Mouse (Mus musculus): ENCODE data around the gene Akt2. TPM values are rescaled to one million over a fixed set of nuclear protein-coding genes. Genes with fewer than 3 reads are reported as not detected.

Gene Akt2
- polyA plus RNA-seq, 1 experiment from 2014 or later = 117 TPM

DNA sequence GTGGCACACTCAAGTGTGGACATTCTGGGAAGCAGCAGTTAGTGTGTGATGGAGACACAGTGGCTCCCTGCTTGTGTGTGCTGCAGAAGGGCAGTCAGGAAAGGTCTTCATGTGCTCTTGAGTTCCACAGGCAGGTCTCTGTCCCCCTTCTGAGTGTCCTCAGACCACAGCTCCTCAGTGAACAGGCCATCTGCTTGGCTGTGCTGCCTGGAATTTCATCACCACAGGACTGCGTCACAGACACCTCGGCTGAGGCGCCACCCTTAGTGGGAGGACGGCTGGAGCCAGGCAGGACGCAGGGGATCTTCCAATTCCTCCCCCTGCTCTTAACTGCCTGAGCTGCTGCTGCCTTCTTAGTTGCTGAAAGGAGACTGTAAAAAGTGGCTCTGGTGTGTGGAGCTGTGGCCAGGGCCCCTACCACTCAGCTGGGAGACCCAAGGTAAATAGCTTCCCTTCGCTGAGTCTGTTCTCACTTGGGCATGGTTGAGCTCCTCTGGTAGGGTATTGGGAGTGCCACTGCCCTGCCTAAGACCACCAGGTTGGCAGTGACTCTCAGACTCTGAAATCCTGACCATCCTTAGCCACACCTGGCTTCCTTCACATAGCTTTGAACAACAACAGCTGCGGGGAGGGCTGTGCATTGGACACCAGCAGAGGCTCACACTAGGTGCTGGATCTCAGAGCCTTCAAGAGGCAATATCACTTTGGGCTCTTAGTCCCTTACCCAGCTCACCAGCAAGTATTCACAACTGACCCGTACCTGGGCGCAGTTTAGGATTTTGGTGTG is 14.3 kb downstream of the Akt2 start:
- Histone ChIP-seq H3K9ac (no peak overlapping the region), H3K36me3 (peaks cover 18% of the 10 kb centered on the region), H3K4me2 (replicated peaks) (no peak overlapping the region), H3K4me1 (peaks cover 56% of the 10 kb centered on the region), H3K27me3 (no peaks in the 10 kb centered on the region), H3K9me3 (replicated peaks) (no peaks in the 10 kb centered on the region), H3K4me3 (replicated peaks) (no peak overlapping the region), H3K27ac (replicated peaks) (peak overlapping the region; percentile 31; the same call in 1 of the 2 replicates)
- no peak for ATAC-seq (ENCODE audit: insufficient number of reproducible peaks, low FRiP score, low TSS enrichment, low read depth)
- WGBS = 68% methylated on average over 9 of the region's 9 CpGs

DNA sequence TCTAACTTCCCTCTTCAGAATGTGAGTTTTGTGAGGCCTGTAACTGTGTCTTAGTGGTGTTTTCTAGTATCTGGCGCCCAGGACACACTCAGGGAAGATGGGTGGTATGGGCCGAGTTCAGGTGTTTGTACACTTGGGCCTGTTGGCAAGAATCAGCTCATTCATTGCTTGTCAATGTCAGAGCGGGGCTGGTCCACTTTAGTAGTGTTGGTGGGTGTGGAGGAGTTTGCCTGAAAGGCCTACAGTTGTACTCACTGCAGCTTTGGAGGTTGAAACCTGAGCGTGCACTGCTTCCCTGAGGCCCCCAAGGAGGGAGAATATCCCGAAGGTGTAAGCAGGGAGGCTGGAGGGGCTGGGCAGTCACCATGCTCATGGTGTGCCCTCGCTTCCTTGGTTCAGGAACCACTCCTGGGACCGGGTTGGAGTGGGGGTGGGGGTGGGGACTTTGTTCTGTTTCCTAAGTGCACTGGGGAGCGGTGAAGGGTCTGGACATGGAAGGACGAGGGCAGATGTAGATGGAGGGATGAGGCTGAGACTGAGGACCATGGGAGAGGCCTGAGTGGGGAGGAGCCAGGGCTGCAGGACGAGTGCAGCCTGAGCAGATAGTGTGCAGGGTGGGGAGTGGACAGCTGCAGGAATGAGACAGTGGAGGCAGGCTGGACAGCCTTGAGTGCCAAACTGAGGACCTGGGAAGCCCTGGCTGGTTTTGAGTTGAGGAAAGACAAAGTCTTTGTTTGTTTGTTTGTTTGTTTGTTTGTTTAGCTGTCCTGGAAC is 15.3 kb downstream of the Akt2 start:
- H3K27ac ChIP-seq (replicated peaks) = peak overlapping the region; percentile 48
- H3K27me3 ChIP-seq = no peaks in the 10 kb centered on the region
- no peak overlapping the region for H3K4me2 ChIP-seq (replicated peaks)
- WGBS = 62% methylated on average over 10 of the region's 10 CpGs
- H3K36me3 ChIP-seq = peaks cover 18% of the 10 kb centered on the region
- peaks cover 47% of the 10 kb centered on the region for H3K4me1 ChIP-seq
- no peaks in the 10 kb centered on the region for H3K9me3 ChIP-seq (replicated peaks)
- no peak overlapping the region for H3K4me3 ChIP-seq (replicated peaks)
- H3K9ac ChIP-seq = no peak overlapping the region
- 0 out of 2 replicates have a peak, but pooled peaks have one; percentile 35 for ATAC-seq (ENCODE audit: insufficient number of reproducible peaks, low FRiP score, low TSS enrichment, low read depth)

DNA sequence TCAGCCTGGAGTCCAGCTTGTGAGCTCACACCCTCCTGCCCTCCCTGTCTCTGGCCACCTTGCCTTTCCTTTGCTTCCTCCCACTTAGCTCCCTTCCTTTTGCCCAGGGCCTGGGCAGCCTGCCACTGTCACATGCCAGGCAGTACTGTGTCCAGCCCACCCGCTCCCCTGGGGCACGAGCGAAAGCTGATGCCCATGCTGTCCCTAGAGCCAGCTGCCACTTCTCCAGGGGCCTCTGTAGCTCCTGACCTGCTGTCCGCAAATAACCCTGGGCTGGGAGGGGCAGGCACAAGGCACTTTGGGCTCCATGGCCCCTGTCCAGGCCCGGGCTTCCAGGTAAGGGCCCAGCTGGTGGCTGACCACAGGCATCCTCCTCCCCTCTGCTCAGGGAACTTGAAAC is 16.2 kb downstream of the Akt2 start:
- no peaks in the 10 kb centered on the region for H3K27me3 ChIP-seq
- WGBS = 76% methylated on average over 5 of the region's 5 CpGs
- H3K9ac ChIP-seq = no peak overlapping the region
- peaks cover 38% of the 10 kb centered on the region for H3K4me1 ChIP-seq
- no peak overlapping the region for H3K4me2 ChIP-seq (replicated peaks)
- H3K27ac ChIP-seq (replicated peaks) = peak overlapping the region; percentile 48
- no peak overlapping the region for H3K4me3 ChIP-seq (replicated peaks)
- H3K9me3 ChIP-seq (replicated peaks) = no peaks in the 10 kb centered on the region
- peak; percentile 56 for ATAC-seq (ENCODE audit: insufficient number of reproducible peaks, low FRiP score, low TSS enrichment, low read depth)
- H3K36me3 ChIP-seq = peaks cover 18% of the 10 kb centered on the region

DNA sequence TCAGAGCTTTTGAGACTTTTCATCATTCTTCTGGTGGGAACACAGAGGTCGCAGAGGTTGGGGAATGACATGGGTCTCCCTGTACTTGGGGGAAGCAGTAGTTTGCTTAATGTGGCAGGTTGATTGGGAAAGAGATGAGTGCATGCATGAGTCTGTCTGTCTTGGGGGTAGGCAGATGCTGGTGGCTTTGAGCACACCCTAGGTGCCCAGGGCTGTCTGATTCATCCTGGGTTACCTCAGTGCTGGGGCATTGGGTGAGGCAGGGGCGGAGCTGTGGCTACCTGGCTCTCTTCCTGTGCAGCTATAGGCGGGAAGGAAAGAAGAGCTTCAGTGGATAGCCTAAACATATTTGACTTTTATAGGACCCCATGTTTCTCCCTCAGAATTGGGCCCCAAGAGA is 16.8 kb downstream of the Akt2 start:
- ATAC-seq (ENCODE audit: insufficient number of reproducible peaks, low FRiP score, low TSS enrichment, low read depth) = no peak
- WGBS = 78% methylated on average over 3 of the region's 3 CpGs
- H3K27me3 ChIP-seq = no peaks in the 10 kb centered on the region
- no peak overlapping the region for H3K4me2 ChIP-seq (replicated peaks)
- H3K27ac ChIP-seq (replicated peaks) = peak overlapping the region; percentile 48
- H3K9ac ChIP-seq = no peak overlapping the region
- peaks cover 18% of the 10 kb centered on the region for H3K36me3 ChIP-seq
- peaks cover 35% of the 10 kb centered on the region for H3K4me1 ChIP-seq
- H3K9me3 ChIP-seq (replicated peaks) = no peaks in the 10 kb centered on the region
- H3K4me3 ChIP-seq (replicated peaks) = no peak overlapping the region

DNA sequence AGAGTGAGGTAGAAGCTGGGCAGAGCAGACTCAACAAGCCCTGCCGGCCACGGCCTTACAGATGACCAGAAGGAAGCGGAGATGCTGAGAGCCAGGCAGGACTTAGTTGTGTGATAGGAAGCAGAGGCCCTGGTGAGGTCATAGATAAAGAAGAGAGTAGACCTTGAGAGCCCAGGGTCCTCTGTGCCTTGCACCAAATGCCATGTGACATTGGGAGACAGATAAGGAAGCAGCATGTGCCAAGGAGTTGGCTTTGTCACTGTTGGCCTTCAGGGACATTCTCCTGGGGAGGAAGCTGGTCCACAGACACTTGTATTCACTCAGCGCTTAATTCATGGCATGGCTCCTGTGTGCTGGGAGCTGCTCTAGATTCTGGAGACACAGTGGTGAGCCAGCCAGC is 17.9 kb downstream of the Akt2 start:
- Histone ChIP-seq H3K27me3 (no peaks in the 10 kb centered on the region), H3K4me1 (peaks cover 32% of the 10 kb centered on the region), H3K4me3 (replicated peaks) (no peak overlapping the region), H3K9ac (no peak overlapping the region), H3K4me2 (replicated peaks) (no peak overlapping the region), H3K27ac (replicated peaks) (no peak overlapping the region), H3K9me3 (replicated peaks) (no peaks in the 10 kb centered on the region), H3K36me3 (peaks cover 18% of the 10 kb centered on the region)
- no peak for ATAC-seq (ENCODE audit: insufficient number of reproducible peaks, low FRiP score, low TSS enrichment, low read depth)
- WGBS = 96% methylated on average over 4 of the region's 4 CpGs

DNA sequence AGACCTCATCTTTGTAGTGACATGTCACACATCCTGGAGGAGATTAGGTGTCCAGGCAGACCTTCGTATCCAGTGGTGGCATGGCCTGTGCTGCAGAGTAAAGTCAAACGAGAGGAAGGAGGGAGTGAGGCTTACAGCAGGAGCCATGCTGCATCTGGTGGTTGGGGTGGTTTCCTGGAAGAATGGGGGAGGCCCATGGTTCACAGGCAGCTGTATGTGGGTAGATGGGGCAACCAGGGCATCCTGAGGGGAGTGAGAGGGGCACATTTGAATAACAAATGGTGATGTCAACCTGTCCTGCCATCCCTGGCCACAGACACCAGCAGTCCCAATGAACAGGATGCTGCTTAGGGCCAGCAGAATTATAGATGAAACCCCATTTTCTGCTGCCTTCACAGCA is 18.3 kb downstream of the Akt2 start:
- Histone ChIP-seq H3K4me2 (replicated peaks) (no peak overlapping the region), H3K27me3 (no peaks in the 10 kb centered on the region), H3K36me3 (peaks cover 18% of the 10 kb centered on the region), H3K4me1 (peaks cover 32% of the 10 kb centered on the region), H3K27ac (replicated peaks) (no peak overlapping the region; the same call in 1 of the 2 replicates), H3K9ac (no peak overlapping the region), H3K4me3 (replicated peaks) (no peak overlapping the region), H3K9me3 (replicated peaks) (no peaks in the 10 kb centered on the region)
- WGBS = 86% methylated on average over 2 of the region's 2 CpGs
- ATAC-seq (ENCODE audit: insufficient number of reproducible peaks, low FRiP score, low TSS enrichment, low read depth) = no peak

DNA sequence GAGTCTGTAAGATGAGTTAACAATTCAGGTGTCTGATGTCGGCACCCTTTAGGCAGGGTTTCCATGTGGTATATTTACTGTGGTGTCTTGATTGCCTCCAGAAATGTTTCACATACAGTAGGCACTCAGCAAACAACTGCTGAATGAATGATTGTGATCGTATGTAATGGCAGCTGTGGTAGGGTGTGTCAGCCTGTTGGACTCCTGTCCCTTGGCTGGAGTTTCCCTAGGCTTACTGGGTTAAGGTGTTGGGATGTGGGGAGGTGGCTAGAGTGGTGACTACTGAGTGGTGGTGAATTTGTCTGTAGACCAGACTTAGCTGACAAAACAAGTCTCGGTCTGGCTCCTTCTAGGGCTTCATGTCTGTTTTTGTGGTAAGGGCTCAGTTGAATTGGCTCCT is 19.0 kb downstream of the Akt2 start:
- Histone ChIP-seq H3K4me1 (peaks cover 28% of the 10 kb centered on the region), H3K4me2 (replicated peaks) (no peak overlapping the region), H3K4me3 (replicated peaks) (no peak overlapping the region), H3K27me3 (no peaks in the 10 kb centered on the region), H3K9me3 (replicated peaks) (no peaks in the 10 kb centered on the region), H3K9ac (no peak overlapping the region), H3K36me3 (peaks cover 18% of the 10 kb centered on the region), H3K27ac (replicated peaks) (no peak overlapping the region)
- 86% methylated on average over 3 of the region's 3 CpGs for WGBS
- no peak for ATAC-seq (ENCODE audit: insufficient number of reproducible peaks, low FRiP score, low TSS enrichment, low read depth)

DNA sequence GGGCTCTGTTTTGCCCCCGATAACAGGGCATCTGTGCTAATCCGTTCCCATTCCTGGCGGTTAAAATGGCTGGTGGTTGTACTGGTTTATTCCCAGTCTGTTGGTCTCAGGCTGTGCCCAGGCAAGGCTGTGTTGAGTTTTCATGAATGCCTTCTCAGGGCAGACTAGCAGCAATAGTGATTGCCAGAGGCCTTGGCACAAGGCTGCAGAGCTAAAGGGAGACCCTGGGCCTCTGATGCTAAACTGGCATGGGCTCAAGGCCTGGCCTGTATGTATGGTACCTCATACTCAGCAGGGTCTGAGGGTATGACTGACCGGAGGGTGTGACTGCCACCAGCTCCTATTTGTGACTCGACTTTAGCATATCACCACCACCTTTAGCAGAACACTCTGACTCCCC is 19.5 kb downstream of the Akt2 start:
- Histone ChIP-seq H3K36me3 (peaks cover 20% of the 10 kb centered on the region), H3K4me1 (peaks cover 23% of the 10 kb centered on the region), H3K27ac (replicated peaks) (no peak overlapping the region), H3K9me3 (replicated peaks) (no peaks in the 10 kb centered on the region), H3K9ac (no peak overlapping the region), H3K27me3 (no peaks in the 10 kb centered on the region), H3K4me3 (replicated peaks) (no peak overlapping the region), H3K4me2 (replicated peaks) (no peak overlapping the region)
- no peak for ATAC-seq (ENCODE audit: insufficient number of reproducible peaks, low FRiP score, low TSS enrichment, low read depth)
- 89% methylated on average over 5 of the region's 5 CpGs for WGBS

DNA sequence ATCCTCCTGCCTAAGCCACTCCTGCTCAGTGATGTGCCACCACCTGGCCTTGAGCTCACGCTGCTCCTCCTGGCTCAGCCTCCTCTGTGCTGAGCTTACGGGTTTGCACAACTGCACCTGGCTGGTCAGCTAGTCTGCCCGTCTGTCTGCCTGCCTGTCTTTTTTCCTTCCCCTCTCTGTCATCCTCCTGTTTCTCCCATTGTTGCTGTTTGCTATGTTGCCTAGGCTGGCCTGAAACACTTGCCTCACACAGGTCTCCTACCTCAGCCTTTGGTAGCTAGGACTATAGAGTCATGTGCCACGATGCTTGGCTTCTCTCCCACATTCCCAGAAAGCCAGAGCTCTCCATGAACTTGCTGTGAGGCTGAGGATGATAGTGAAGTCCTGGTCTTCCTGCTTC is 21.6 kb downstream of the Akt2 start:
- no peak for ATAC-seq (ENCODE audit: insufficient number of reproducible peaks, low FRiP score, low TSS enrichment, low read depth)
- H3K4me2 ChIP-seq (replicated peaks) = no peak overlapping the region
- H3K36me3 ChIP-seq = peaks cover 40% of the 10 kb centered on the region
- H3K9ac ChIP-seq = no peak overlapping the region
- H3K9me3 ChIP-seq (replicated peaks) = no peaks in the 10 kb centered on the region
- WGBS = 88% methylated on average over 4 of the region's 4 CpGs
- H3K4me3 ChIP-seq (replicated peaks) = no peak overlapping the region
- H3K27me3 ChIP-seq = no peaks in the 10 kb centered on the region
- H3K4me1 ChIP-seq = peaks cover 3% of the 10 kb centered on the region; the same call in 1 of the 2 replicates
- no peak overlapping the region for H3K27ac ChIP-seq (replicated peaks)

DNA sequence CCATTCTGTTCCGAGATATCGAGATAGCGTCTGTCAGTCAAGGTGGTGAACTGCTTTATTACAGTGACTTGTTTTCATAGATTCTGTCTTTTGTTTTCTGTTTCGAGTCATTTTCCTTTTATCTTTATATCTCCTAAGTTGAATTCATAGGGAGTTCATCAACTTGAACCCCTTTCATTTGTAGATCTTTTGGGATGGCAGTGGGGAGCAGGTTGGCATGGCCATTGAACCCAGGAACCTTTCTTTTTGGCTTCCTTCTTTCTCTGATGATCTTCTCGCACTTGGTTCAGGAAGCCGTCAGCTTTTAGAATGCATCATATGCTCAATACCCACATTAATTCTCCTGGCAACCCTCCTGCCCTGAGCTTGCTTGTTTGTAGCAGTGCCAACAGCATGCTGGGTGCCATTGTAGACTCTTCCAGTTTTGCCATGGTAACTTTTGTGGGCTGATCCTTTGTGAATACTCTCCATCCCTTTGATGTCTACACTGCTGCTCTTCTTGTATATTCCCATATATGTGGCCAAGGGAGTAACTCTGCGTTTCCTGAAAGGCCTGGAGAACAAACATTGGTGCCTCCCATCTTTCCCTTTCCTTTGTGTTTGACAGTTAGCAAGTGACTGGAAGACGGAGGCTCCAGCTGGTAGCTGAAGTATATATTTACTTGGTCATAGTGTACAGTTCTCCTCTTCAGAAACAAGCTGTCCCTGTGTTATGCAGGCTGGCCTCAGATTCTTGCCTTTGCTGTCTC is 22.6 kb downstream of the Akt2 start:
- Histone ChIP-seq H3K27ac (replicated peaks) (no peak overlapping the region), H3K36me3 (peaks cover 43% of the 10 kb centered on the region), H3K4me3 (replicated peaks) (no peak overlapping the region), H3K27me3 (no peaks in the 10 kb centered on the region), H3K9me3 (replicated peaks) (no peaks in the 10 kb centered on the region), H3K9ac (no peak overlapping the region), H3K4me2 (replicated peaks) (no peak overlapping the region), H3K4me1 (no peaks in the 10 kb centered on the region)
- WGBS = 83% methylated on average over 8 of the region's 8 CpGs
- no peak for ATAC-seq (ENCODE audit: insufficient number of reproducible peaks, low FRiP score, low TSS enrichment, low read depth)

DNA sequence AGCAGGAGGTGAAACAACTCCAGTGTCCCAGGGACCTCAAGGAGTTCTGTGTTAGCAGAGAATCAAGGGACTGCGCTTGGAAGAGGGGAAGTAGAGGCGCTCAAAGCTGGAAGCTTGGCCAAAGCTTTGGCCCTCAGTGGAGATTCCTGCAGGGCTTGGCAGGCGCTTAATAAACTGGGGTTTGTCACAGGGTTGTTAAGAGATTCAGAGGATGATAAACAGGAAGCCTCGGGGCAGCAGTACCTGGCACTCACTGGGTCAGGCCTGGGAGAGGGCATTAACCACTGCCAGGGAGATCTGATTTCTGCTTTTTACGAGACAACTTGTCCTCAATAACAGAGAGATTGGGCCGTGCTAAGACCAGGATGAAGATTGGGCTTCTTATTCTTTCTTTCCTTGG is 29.7 kb downstream of the Akt2 start:
- Histone ChIP-seq H3K27ac (replicated peaks) (no peak overlapping the region), H3K27me3 (no peaks in the 10 kb centered on the region), H3K4me1 (no peaks in the 10 kb centered on the region), H3K4me3 (replicated peaks) (no peak overlapping the region), H3K4me2 (replicated peaks) (no peak overlapping the region), H3K9ac (no peak overlapping the region), H3K9me3 (replicated peaks) (no peaks in the 10 kb centered on the region), H3K36me3 (peaks cover 92% of the 10 kb centered on the region)
- WGBS = 80% methylated on average over 6 of the region's 6 CpGs
- ATAC-seq (ENCODE audit: insufficient number of reproducible peaks, low FRiP score, low TSS enrichment, low read depth) = no peak

Data from embryonic facial prominence, embryonic 15.5 days (tissue).